Mouse (Mus musculus) bone marrow, adult 2 months (tissue): ENCODE data around the gene Hddc3. TPM values are rescaled to one million over a fixed set of nuclear protein-coding genes. Genes with fewer than 3 reads are reported as not detected.

Experiments used
- H3K27ac ChIP-seq: fragments of 200-500 bp; 2 replicates; pipeline ENCODE4 v1.5.1; 2012; ENCODE audit warnings: low read depth, mild to moderate bottlenecking, control low read depth, inconsistent platforms, low read length; ENCODE audit not compliant: control insufficient read depth, poor library complexity, insufficient read depth
- H3K4me1 ChIP-seq: fragments of 200-500 bp; 2 replicates; pipeline ENCODE4 v1.6.1; 2011; ENCODE audit warnings: low read length; ENCODE audit not compliant: control insufficient read depth, insufficient read depth
- H3K4me3 ChIP-seq: fragments of 200-500 bp; replicated peaks from 2 replicates; pipeline ENCODE3; 2011; ENCODE audit warnings: mild to moderate bottlenecking, low read depth, low read length, control low read depth; ENCODE audit not compliant: control insufficient read depth
- CTCF ChIP-seq: fragments of 200-500 bp; IDR thresholded peaks from 2 replicates; pipeline ENCODE4 v1.5.1; 2011; ENCODE audit warnings: low read length, control low read depth; ENCODE audit not compliant: control insufficient read depth, insufficient read depth
- POLR2A ChIP-seq: fragments of 200-500 bp; IDR thresholded peaks from 2 replicates; pipeline ENCODE4 v1.6.1; 2011; ENCODE audit warnings: low read depth, mild to moderate bottlenecking, control low read depth, low read length, borderline replicate concordance; ENCODE audit not compliant: control insufficient read depth
- WGBS: fragments of 180-500 bp; shearing (Covaris S2); methylation state at CpG from one replicate; pipeline ENCODE4 v1.1.7; 2018; 5-methylcytosine and 5-hydroxymethylcytosine counted together
- polyA plus RNA-seq: library from polyadenylated mRNA; stranded (reverse); fragments of >200 nt; gene quantifications from 2 replicates; pipeline ENCODE4 v1.2.4, GENCODE M21; 2011; ENCODE audit warnings: low replicate concordance; ENCODE audit not compliant: missing spikeins, insufficient read depth, insufficient read length

The Hddc3 gene
- polyA plus RNA-seq, 1 experiment, result 16.2 TPM

DNA sequence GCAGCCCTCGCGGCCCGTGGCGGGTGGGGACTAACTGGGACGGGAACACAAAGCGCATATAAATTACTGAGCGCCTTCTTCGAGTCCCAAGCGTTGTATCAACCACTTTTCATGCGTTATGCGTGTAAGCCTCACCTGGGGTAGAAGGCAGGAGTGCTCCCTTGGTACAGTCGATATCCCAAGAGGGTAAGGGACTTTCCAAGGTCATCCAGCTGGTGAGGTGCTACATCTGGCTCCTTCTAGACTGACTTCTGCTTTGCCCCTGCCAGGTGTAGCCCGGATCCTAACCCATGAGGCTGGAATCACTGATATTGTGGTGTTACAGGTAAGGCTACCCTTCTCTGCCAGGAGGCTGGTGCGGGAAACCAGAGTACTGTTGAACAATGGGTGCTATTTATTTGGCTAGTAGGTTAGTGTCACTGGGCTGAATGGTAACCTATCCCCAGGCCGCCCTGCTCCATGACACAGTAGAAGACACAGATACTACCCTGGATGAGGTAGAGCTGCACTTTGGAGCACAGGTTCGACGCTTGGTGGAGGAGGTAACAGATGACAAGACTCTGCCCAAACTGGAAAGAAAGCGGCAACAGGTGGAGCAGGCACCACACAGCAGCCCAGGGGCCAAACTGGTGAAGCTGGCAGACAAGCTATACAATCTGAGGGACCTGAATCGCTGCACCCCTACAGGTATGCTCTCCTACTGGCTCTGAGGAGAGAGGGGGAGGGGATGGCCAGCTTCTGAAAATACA lies 540 bp downstream of the Hddc3 start:
- WGBS, result 24% methylated on average over 19 of the region's 19 CpGs
- H3K27ac ChIP-seq, result peak overlapping the region; percentile 71
- TF ChIP-seq POLR2A (no peak), CTCF (no peak)

DNA sequence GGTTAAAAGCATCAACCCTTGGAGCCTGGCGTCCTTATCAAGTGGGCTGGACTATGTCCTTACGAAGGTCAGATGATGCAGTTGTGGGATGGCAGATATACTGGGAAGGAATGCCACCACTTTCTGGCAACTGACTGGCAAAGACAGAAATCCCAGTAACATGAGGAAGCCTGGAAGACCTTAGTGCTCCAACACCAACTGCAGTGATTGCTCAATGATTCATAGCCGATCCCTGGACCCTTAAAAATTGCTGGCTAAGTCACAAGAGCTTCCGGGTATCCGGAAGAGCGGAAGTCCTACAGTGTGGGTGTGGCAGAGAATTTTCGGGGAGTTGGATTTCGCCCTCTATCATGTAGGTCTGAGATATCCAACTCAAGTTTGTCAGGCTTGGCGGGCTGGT lies 3.3 kb downstream of the Hddc3 start:
- 83% methylated on average over 9 of the region's 9 CpGs for WGBS
- Histone ChIP-seq H3K4me1 (peaks cover 5% of the 10 kb centered on the region), H3K4me3 (no peak overlapping the region), H3K27ac (no peak overlapping the region)
- no peak for TF ChIP-seq POLR2A
- no peak for TF ChIP-seq CTCF

More for the DNA sequence above, 540 bp downstream of the Hddc3 start:
- Histone ChIP-seq H3K4me1 (peaks cover 7% of the 10 kb centered on the region), H3K4me3 (peak overlapping the region; percentile 83)

DNA sequence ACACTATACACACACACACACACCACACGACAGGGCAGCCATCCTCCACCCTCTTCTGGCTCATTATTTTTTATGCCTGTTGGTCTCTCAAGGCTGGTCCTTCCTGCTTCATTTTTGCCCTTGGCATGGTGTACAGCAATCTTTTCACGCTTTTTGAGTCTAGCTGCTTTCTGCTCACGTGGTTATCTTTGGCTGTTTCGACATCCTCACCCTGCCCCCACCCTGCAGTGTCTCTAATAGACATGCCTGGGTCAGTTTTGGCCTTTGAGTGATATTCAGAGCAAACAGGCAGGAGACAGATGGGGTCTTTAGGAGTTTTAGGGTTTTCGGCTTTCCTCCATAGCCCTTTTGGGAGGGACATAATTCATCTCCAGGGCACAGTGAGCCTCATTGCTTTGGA lies 3.9 kb downstream of the Hddc3 start:
- H3K4me1 ChIP-seq, result peaks cover 5% of the 10 kb centered on the region
- TF ChIP-seq CTCF, result no peak
- 54% methylated on average over 5 of the region's 5 CpGs for WGBS
- H3K27ac ChIP-seq, result no peak overlapping the region
- no peak overlapping the region for H3K4me3 ChIP-seq

DNA sequence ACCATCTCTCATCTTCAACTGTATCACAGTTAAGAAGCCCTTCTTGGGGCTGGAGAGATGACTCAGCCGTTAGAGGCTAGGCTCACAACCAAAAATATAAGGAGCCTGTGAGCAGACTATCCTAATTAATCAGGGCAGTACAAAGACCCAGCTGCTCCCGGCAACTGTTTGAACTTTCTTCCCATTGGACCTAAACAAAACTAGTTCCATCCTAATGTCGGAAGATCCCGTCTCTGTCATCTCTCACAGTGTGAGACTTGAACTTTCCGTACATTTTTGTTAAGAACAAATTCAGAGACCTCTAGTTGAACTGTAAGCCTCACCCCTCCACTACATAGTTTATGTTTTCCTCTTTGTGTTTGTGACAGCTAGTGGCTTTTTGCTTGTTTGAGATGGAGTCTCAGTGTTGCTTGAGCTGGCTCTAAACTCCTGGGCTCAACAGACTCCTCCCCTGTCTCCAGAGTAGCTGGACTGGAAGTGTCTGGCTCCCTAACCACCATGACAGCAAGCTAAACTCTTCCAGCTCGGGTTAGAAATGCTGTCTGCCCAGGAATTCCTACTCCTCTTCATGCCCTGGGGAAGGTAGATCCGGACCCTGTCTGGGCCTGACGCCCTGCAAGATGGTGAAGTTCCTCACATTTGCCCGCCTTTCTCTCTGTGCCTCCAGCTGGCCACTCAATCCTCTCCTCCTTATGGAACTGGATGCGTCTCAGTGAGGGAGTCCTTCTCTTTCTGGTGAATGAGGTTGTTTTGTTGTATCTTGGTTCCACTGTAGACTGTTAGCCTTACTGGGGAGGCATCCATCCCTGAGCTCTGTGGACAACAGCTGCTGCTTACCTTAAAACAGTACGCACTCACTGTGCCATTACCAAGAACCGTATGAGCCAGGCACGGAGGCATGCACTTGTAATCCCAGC lies 5.0 kb downstream of the Hddc3 start:
- WGBS, result 76% methylated on average over 13 of the region's 13 CpGs

DNA sequence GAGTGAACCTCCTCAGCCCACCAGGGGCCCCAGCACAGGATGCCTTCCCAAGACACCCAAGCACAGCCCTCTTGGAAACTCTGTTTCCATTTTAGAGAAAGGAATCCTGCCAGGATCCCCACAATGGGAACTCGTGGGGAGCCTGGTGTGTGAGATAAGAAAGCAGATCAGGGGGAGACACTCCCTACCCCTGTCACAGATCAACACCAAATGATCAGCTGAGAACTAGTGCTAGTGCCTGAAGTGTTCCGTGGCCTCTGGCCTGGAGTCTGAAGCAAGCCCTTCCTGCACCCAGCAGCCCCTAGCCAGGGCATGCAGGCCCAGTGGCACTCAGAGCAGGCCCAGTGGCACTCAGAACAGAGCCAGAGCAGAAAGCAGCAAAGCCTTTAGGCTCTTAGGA lies 7.9 kb downstream of the Hddc3 start:
- H3K27ac ChIP-seq, result no peak overlapping the region
- 59% methylated on average over 2 of the region's 2 CpGs for WGBS

More for the DNA sequence above, 5.0 kb downstream of the Hddc3 start:
- Histone ChIP-seq H3K4me1 (peaks cover 5% of the 10 kb centered on the region), H3K27ac (no peak overlapping the region), H3K4me3 (no peak overlapping the region)
- TF ChIP-seq POLR2A (no peak), CTCF (no peak)

DNA sequence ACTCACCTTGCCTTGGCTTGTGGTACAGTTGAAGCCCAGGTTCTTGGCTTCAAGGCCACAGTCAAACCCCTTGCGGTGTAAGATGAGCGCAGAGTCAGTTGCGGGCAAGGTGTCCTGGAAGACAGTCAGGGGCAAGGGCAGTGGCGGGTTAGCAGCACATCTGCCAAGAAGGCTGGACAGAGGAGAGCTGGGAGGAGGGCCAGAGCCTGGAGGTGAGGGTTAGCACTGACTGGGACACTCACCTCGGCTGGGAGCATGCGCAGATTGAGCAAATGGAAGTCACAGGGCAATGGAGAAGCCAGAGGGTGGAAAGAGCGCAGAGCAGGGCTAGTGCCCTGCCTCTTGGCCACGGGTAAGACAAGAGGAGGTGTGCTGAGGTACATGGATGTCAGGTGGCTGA lies 10.0 kb downstream of the Hddc3 start:
- Histone ChIP-seq H3K4me1 (no peaks in the 10 kb centered on the region), H3K4me3 (no peak overlapping the region), H3K27ac (no peak overlapping the region)
- no peak for TF ChIP-seq CTCF
- TF ChIP-seq POLR2A, result no peak
- 90% methylated on average over 8 of the region's 8 CpGs for WGBS

More for the DNA sequence above, 7.9 kb downstream of the Hddc3 start:
- no peak for TF ChIP-seq CTCF
- no peak for TF ChIP-seq POLR2A
- Histone ChIP-seq H3K4me1 (no peaks in the 10 kb centered on the region), H3K4me3 (no peak overlapping the region)

DNA sequence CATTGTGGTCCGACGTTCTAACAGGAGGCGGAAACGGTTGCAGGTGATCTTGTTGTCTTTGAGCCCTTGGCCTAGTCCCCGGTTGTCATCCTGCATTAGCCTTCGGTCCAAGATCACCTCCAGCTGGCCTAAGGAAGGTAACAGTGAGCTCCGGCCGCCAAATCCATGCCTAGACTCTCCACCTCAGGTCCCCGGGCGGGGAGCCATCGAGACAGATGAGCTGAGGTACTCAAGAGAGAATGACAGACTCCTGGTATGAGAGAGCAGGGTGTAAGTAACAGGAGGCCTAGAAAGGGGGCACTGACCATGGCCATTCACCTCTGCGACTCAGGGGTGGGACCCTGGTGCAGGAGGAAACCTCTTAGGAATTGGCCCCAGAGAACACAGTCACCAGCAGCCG lies 13.4 kb downstream of the Hddc3 start:
- 88% methylated on average over 13 of the region's 13 CpGs for WGBS
- H3K4me1 ChIP-seq, result peaks cover 1% of the 10 kb centered on the region; the same call in 1 of the 2 replicates
- no peak overlapping the region for H3K27ac ChIP-seq
- no peak overlapping the region for H3K4me3 ChIP-seq
- TF ChIP-seq CTCF (no peak), POLR2A (no peak)

DNA sequence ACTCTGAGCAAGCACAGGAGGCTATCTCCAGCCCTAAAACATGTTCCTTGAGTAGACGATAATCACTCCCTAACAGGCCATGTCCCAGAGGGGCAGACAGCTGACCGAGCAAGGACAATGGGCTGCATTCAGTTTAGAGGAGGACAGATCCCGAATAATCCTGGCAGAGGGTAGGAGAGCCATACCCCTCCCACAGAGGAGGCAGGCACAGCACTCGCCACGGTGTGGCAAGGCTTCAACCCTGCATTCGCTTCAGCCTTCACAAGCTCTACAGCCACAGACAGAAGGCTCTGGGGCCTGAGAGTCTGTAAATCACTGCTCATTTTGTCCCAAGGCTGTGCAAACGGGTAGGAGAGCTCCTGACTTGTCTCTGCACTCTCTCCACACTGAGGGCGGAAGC lies 14.3 kb downstream of the Hddc3 start:
- TF ChIP-seq CTCF (no peak), POLR2A (no peak)

More for the DNA sequence above, 14.3 kb downstream of the Hddc3 start:
- 88% methylated on average over 8 of the region's 8 CpGs for WGBS
- Histone ChIP-seq H3K4me3 (no peak overlapping the region), H3K27ac (no peak overlapping the region), H3K4me1 (peaks cover 1% of the 10 kb centered on the region; the same call in 1 of the 2 replicates)
